Mouse (Mus musculus) intestine, embryonic 14.5 days (tissue): ENCODE results near the gene Golm1. TPM values are rescaled to one million over a fixed set of nuclear protein-coding genes. Genes with fewer than 3 reads are reported as not detected.

ENCODE experiments used
- ATAC-seq: fragments of 200-750 bp; cut with Nextera tagmentation; replicated peaks from 2 replicates; pipeline ENCODE4 v1.8.0; 2017; ENCODE audit warnings: low read depth, moderate number of reproducible peaks, moderate TSS enrichment, moderate library complexity; ENCODE audit not compliant: low FRiP score, low TSS enrichment
- DNase-seq: peaks from one replicate; pipeline ENCODE4 v3.0.0-alpha.2; 2018; ENCODE audit warnings: low spot score
- H3K27ac ChIP-seq: fragments of 300-500 bp; sonication (generic); 2 replicates; pipeline ENCODE4 v1.5.1; 2014; ENCODE audit warnings: low read depth, mild to moderate bottlenecking, control low read depth
- H3K27me3 ChIP-seq: fragments of 300-500 bp; sonication (generic); replicated peaks from 2 replicates; pipeline ENCODE4 v1.6.1; 2014; ENCODE audit warnings: low read length, control low read depth; ENCODE audit not compliant: control insufficient read depth, insufficient read depth
- H3K36me3 ChIP-seq: fragments of 300-500 bp; sonication (generic); 2 replicates; pipeline ENCODE4 v1.6.1; 2014; ENCODE audit warnings: low read length, control low read depth; ENCODE audit not compliant: control insufficient read depth, insufficient read depth
- H3K4me1 ChIP-seq: fragments of 300-500 bp; sonication (generic); replicated peaks from 2 replicates; pipeline ENCODE4 v1.6.1; 2014; ENCODE audit warnings: low read length, control low read depth, mixed read lengths; ENCODE audit not compliant: control insufficient read depth, insufficient read depth
- H3K4me2 ChIP-seq: fragments of 300-500 bp; sonication (generic); 2 replicates; pipeline ENCODE4 v1.6.1; 2014; ENCODE audit warnings: low read length
- H3K4me3 ChIP-seq: fragments of 300-500 bp; sonication (generic); 2 replicates; pipeline ENCODE4 v1.5.1; 2014; ENCODE audit warnings: low read depth, low read length, control low read depth, mixed read lengths
- H3K9ac ChIP-seq: fragments of 300-500 bp; sonication (generic); 2 replicates; pipeline ENCODE4 v1.6.1; 2014; ENCODE audit warnings: mild to moderate bottlenecking, low read length
- H3K9me3 ChIP-seq: fragments of 300-500 bp; sonication (generic); 2 replicates; pipeline ENCODE4 v1.6.1; 2016; ENCODE audit warnings: low read length, control low read depth; ENCODE audit not compliant: control insufficient read depth
- WGBS: fragments of 180-500 bp; shearing (Covaris S2); extraction: QIAGEN DNeasy Blood & Tissue Kit; methylation state at CpG from one replicate; pipeline ENCODE4 v1.1.7; 2014; 5-methylcytosine and 5-hydroxymethylcytosine counted together
- polyA plus RNA-seq: library from polyadenylated mRNA; unstranded; fragments of >200 nt; fragmentation: Nextera tagmentation; extraction: Ambion mirVana; gene quantifications from 2 replicates; pipeline ENCODE4 v1.2.1, GENCODE M21; 2014

Gene Golm1
- polyA plus RNA-seq, 1 experiment from 2014 or later: 86.5 TPM

- ATAC-seq (no peak), DNase-seq (no peak)
- no peaks in the 10 kb centered on the region for H3K27me3 ChIP-seq
- no peaks in the 10 kb centered on the region for H3K36me3 ChIP-seq
- H3K9ac ChIP-seq: no peak overlapping the region
- no peak overlapping the region for H3K4me2 ChIP-seq
- no peak overlapping the region for H3K4me3 ChIP-seq
- H3K9me3 ChIP-seq: no peaks in the 10 kb centered on the region
- H3K4me1 ChIP-seq: no peaks in the 10 kb centered on the region
- H3K27ac ChIP-seq: no peak overlapping the region
- 67% methylated on average over 13 of the region's 13 CpGs for WGBS
Measured at GRCm38 (mm10) chr13:59688338-59688770, 12.7 kb upstream of the Golm1 start.

DNA sequence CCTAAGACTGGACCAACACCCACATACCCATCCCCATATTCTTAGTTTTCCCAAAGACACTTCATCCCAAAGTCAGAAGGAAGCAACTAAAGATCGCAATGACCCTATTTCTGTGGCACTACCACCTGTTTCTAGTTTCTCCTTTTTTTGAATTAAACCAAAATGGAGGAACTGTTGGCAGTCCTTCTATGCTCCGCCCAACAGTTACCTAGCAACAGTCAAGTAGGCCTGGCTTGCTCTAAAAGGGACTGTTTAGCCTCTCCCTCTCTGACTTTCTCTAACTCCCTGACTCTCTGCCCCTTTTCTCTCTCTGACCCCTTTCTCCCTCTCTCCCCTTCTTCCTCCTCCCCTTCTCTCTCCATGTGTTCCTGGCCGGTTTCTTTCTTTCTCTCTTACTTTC, 9.6 kb upstream of the Golm1 start:
- 81% methylated on average over 3 of the region's 3 CpGs for WGBS
- Histone ChIP-seq H3K4me3 (no peak overlapping the region), H3K27ac (no peak overlapping the region)

GRCm38 (mm10) chr13:59682629-59683028, 7.0 kb upstream of the Golm1 start:
- peak; percentile 62 for DNase-seq
- no peak overlapping the region for H3K4me2 ChIP-seq
- WGBS: 20% methylated on average over 7 of the region's 7 CpGs
- ATAC-seq: no peak
- no peak overlapping the region for H3K9ac ChIP-seq
- no peaks in the 10 kb centered on the region for H3K27me3 ChIP-seq
- H3K4me3 ChIP-seq: no peak overlapping the region
- no peaks in the 10 kb centered on the region for H3K9me3 ChIP-seq
- H3K27ac ChIP-seq: no peak overlapping the region
- no peaks in the 10 kb centered on the region for H3K4me1 ChIP-seq
- H3K36me3 ChIP-seq: no peaks in the 10 kb centered on the region

More for the DNA sequence above, 9.6 kb upstream of the Golm1 start:
- H3K9ac ChIP-seq: no peak overlapping the region
- no peaks in the 10 kb centered on the region for H3K4me1 ChIP-seq
- ATAC-seq (no peak), DNase-seq (no peak)
- no peak overlapping the region for H3K4me2 ChIP-seq
- H3K27me3 ChIP-seq: no peaks in the 10 kb centered on the region
- H3K36me3 ChIP-seq: no peaks in the 10 kb centered on the region
- H3K9me3 ChIP-seq: no peaks in the 10 kb centered on the region

- ATAC-seq (no peak), DNase-seq (no peak)
- Histone ChIP-seq H3K36me3 (no peaks in the 10 kb centered on the region), H3K9ac (no peak overlapping the region), H3K4me3 (no peak overlapping the region), H3K27me3 (no peaks in the 10 kb centered on the region), H3K4me1 (no peaks in the 10 kb centered on the region), H3K4me2 (no peak overlapping the region), H3K27ac (no peak overlapping the region), H3K9me3 (no peaks in the 10 kb centered on the region)
- WGBS: 55% methylated on average over 4 of the region's 4 CpGs
Measured at GRCm38 (mm10) chr13:59679908-59680307, 4.3 kb upstream of the Golm1 start.

DNA sequence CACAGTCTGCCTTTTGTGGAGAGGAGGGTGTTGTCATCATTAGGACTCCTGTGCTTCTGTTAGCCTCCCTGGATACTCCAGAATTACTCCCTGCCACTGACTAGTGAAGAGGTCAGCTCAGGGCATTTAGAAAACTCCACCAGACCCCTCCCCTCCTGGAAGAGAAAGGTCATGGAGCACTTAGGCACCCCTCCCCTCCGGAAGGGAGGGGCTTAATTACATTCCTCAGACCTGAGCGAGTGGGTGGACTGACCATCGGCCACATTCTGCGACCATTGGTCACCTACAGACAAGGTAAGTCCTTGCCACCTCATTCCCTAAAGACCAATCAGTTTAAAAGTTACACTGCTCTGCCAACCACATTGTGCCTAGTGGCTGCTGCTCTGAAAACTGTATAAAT, 3.7 kb upstream of the Golm1 start:
- Histone ChIP-seq H3K4me3 (no peak overlapping the region), H3K27ac (no peak overlapping the region), H3K4me2 (no peak overlapping the region), H3K36me3 (no peaks in the 10 kb centered on the region), H3K9ac (no peak overlapping the region), H3K9me3 (no peaks in the 10 kb centered on the region), H3K4me1 (peaks cover 3% of the 10 kb centered on the region), H3K27me3 (no peaks in the 10 kb centered on the region)
- DNase-seq (no peak), ATAC-seq (no peak)
- 40% methylated on average over 4 of the region's 4 CpGs for WGBS

GRCm38 (mm10) chr13:59676316-59677229, 962 bp upstream of the Golm1 start:
- Histone ChIP-seq H3K27me3 (no peaks in the 10 kb centered on the region), H3K4me2 (no peak overlapping the region), H3K27ac (no peak overlapping the region), H3K9ac (no peak overlapping the region), H3K9me3 (no peaks in the 10 kb centered on the region), H3K36me3 (no peaks in the 10 kb centered on the region), H3K4me3 (no peak overlapping the region), H3K4me1 (peaks cover 13% of the 10 kb centered on the region)
- WGBS: 80% methylated on average over 12 of the region's 12 CpGs
- DNase-seq: no peak
- no peak for ATAC-seq

DNA sequence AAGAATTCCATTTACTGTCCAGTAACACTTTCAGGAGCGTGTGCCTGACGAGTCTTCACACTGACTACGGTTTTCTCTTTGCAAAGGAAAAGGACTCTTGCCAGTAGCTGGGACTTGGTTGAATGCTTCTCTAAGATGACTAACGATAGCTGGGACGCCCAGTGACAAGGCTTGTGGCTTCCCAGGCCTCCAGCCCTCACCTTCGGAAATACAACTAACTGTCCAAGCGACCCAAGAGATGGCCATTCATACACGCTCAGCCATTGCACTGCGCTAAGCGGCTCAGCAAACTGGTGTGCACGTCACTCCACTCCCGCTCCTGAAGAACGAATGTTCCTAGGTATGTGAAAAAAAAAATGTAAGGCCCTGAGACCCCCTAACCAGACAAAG, 855 bp downstream of the Golm1 start:
- DNase-seq (peak; percentile 76), ATAC-seq (peak; percentile 45; the same call in 1 of the 2 replicates)
- WGBS: 2% methylated on average over 13 of the region's 13 CpGs
- H3K27ac ChIP-seq: peak overlapping the region; percentile 78
- no peaks in the 10 kb centered on the region for H3K36me3 ChIP-seq
- H3K27me3 ChIP-seq: no peaks in the 10 kb centered on the region
- H3K9ac ChIP-seq: peak overlapping the region; percentile 72
- H3K4me3 ChIP-seq: peak overlapping the region; percentile 56
- peak overlapping the region; percentile 74 for H3K4me2 ChIP-seq
- peaks cover 13% of the 10 kb centered on the region for H3K4me1 ChIP-seq
- H3K9me3 ChIP-seq: no peaks in the 10 kb centered on the region

DNA sequence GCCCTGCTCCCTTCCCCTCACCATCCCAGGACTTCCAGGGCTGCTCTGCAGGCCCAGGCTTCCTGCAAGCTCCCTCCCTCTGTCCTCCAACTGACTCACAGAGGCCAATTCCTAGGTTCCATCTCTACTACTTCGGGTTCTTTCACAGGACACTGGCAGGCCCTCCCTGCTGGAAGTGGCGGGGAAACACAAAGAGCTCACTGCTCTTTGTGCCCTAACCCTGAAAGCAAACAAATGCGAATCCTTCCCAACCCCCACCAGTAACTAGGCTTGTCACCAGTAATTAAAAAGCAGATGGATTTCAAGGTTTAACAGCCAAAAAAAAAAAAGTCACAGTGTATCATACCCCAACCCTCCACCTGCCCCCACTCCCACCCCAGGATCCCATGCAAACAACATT, 1.4 kb downstream of the Golm1 start:
- Histone ChIP-seq H3K27ac (no peak overlapping the region; the same call in 1 of the 2 replicates), H3K9me3 (no peaks in the 10 kb centered on the region), H3K4me2 (peak overlapping the region; percentile 74), H3K4me3 (peak overlapping the region; percentile 56), H3K27me3 (no peaks in the 10 kb centered on the region), H3K9ac (0 out of 2 replicates have a peak overlapping the region, but pooled peaks have one; percentile 20), H3K4me1 (peaks cover 19% of the 10 kb centered on the region), H3K36me3 (no peaks in the 10 kb centered on the region)
- DNase-seq (peak; percentile 63), ATAC-seq (no peak)
- 19% methylated on average over 3 of the region's 3 CpGs for WGBS

GRCm38 (mm10) chr13:59673597-59673996, 2.0 kb downstream of the Golm1 start:
- ATAC-seq (no peak), DNase-seq (no peak)
- Histone ChIP-seq H3K27me3 (no peaks in the 10 kb centered on the region), H3K4me3 (no peak overlapping the region), H3K36me3 (no peaks in the 10 kb centered on the region), H3K9ac (no peak overlapping the region), H3K4me2 (peak overlapping the region; percentile 74; the same call in 1 of the 2 replicates), H3K27ac (no peak overlapping the region), H3K4me1 (peaks cover 25% of the 10 kb centered on the region), H3K9me3 (no peaks in the 10 kb centered on the region)
- 63% methylated on average over 7 of the region's 7 CpGs for WGBS
